Mouse (Mus musculus): ENCODE measurements around the gene Clba1. TPM values are rescaled to one million over a fixed set of nuclear protein-coding genes. Genes with fewer than 3 reads are reported as not detected.
A peak's percentile ranks its signal among the peaks of the same experiment; 100 is the strongest.

Gene Clba1
- polyA plus RNA-seq, 1 experiment from 2014 or later, result 17.2 TPM

GRCm38 (mm10) chr12:112797672-112798331 is 10.9 kb upstream of the Clba1 start:
- no peak overlapping the region for H3K4me3 ChIP-seq

GRCm38 (mm10) chr12:112798332-112798681 is 10.4 kb upstream of the Clba1 start:
- WGBS, result 52% methylated on average over 5 of the region's 5 CpGs
- Histone ChIP-seq H3K27me3 (ENCODE audit: insufficient read depth, poor library complexity, severe bottlenecking) (peaks cover 52% of the 10 kb centered on the region), H3K9me3 (no peaks in the 10 kb centered on the region), H3K4me1 (replicated peaks) (peaks cover 59% of the 10 kb centered on the region), H3K36me3 (no peaks in the 10 kb centered on the region), H3K27ac (no peak overlapping the region), H3K4me3 (no peak overlapping the region)
- DNase-seq (ENCODE audit: low spot score), result no peak

More at GRCm38 (mm10) chr12:112797672-112798331, 10.9 kb upstream of the Clba1 start:
- Histone ChIP-seq H3K9me3 (no peaks in the 10 kb centered on the region), H3K4me1 (replicated peaks) (peaks cover 56% of the 10 kb centered on the region), H3K27ac (no peak overlapping the region), H3K36me3 (no peaks in the 10 kb centered on the region), H3K27me3 (ENCODE audit: insufficient read depth, poor library complexity, severe bottlenecking) (peaks cover 47% of the 10 kb centered on the region)
- WGBS, result 69% methylated on average over 15 of the region's 15 CpGs
- no peak for DNase-seq (ENCODE audit: low spot score)

GRCm38 (mm10) chr12:112798716-112799115 is 10.0 kb upstream of the Clba1 start:
- no peak for DNase-seq (ENCODE audit: low spot score)
- 70% methylated on average over 5 of the region's 5 CpGs for WGBS
- Histone ChIP-seq H3K4me1 (replicated peaks) (peaks cover 59% of the 10 kb centered on the region), H3K36me3 (no peaks in the 10 kb centered on the region), H3K27me3 (ENCODE audit: insufficient read depth, poor library complexity, severe bottlenecking) (peaks cover 56% of the 10 kb centered on the region), H3K27ac (no peak overlapping the region), H3K4me3 (no peak overlapping the region), H3K9me3 (no peaks in the 10 kb centered on the region)

- Histone ChIP-seq H3K27ac (no peak overlapping the region), H3K9me3 (no peaks in the 10 kb centered on the region), H3K27me3 (ENCODE audit: insufficient read depth, poor library complexity, severe bottlenecking) (peaks cover 63% of the 10 kb centered on the region), H3K4me1 (replicated peaks) (peaks cover 55% of the 10 kb centered on the region), H3K4me3 (no peak overlapping the region), H3K36me3 (no peaks in the 10 kb centered on the region)
- no peak for DNase-seq (ENCODE audit: low spot score)
- 83% methylated on average over 10 of the region's 10 CpGs for WGBS
Measured at GRCm38 (mm10) chr12:112799237-112799970, 9.3 kb upstream of the Clba1 start.

- DNase-seq (ENCODE audit: low spot score), result peak; percentile 71
- Histone ChIP-seq H3K4me3 (no peak overlapping the region), H3K27ac (no peak overlapping the region), H3K9me3 (no peaks in the 10 kb centered on the region), H3K27me3 (ENCODE audit: insufficient read depth, poor library complexity, severe bottlenecking) (peaks cover 74% of the 10 kb centered on the region), H3K36me3 (no peaks in the 10 kb centered on the region), H3K4me1 (replicated peaks) (peaks cover 46% of the 10 kb centered on the region)
- WGBS, result 11% methylated on average over 4 of the region's 4 CpGs
Measured at GRCm38 (mm10) chr12:112800476-112800875, 8.3 kb upstream of the Clba1 start.

- Histone ChIP-seq H3K4me3 (peak within 1 kb of the TSS; percentile 77), H3K4me1 (replicated peaks) (peaks cover 41% of the 10 kb centered on the region), H3K36me3 (no peaks in the 10 kb centered on the region), H3K27me3 (ENCODE audit: insufficient read depth, poor library complexity, severe bottlenecking) (peaks cover 76% of the 10 kb centered on the region), H3K27ac (peak within 1 kb of the TSS; percentile 78), H3K9me3 (no peaks in the 10 kb centered on the region)
- peak; percentile 86 for DNase-seq (ENCODE audit: low spot score)
- 5% methylated on average over 56 of the region's 69 CpGs for WGBS
Measured at GRCm38 (mm10) chr12:112801864-112802846, 6.6 kb upstream of the Clba1 start, which contains the start of gene Ahnak2. TSS of gene Ahnak2 (minus strand) at chr12:112802657.

- no peaks in the 10 kb centered on the region for H3K36me3 ChIP-seq
- peak overlapping the region; percentile 78; the same call in 1 of the 2 replicates for H3K27ac ChIP-seq
- H3K9me3 ChIP-seq, result no peaks in the 10 kb centered on the region
- no peak for DNase-seq (ENCODE audit: low spot score)
- WGBS, result 23% methylated on average over 3 of the region's 3 CpGs
- peaks cover 36% of the 10 kb centered on the region for H3K4me1 ChIP-seq (replicated peaks)
- H3K27me3 ChIP-seq (ENCODE audit: insufficient read depth, poor library complexity, severe bottlenecking), result peaks cover 68% of the 10 kb centered on the region
- H3K4me3 ChIP-seq, result peak overlapping the region; percentile 77
Measured at GRCm38 (mm10) chr12:112802917-112803316, 5.8 kb upstream of the Clba1 start.

GRCm38 (mm10) chr12:112804046-112804445 is 4.7 kb upstream of the Clba1 start:
- DNase-seq (ENCODE audit: low spot score), result no peak
- Histone ChIP-seq H3K4me1 (replicated peaks) (peaks cover 45% of the 10 kb centered on the region), H3K36me3 (no peaks in the 10 kb centered on the region), H3K9me3 (no peaks in the 10 kb centered on the region), H3K27ac (no peak overlapping the region), H3K27me3 (ENCODE audit: insufficient read depth, poor library complexity, severe bottlenecking) (peaks cover 61% of the 10 kb centered on the region), H3K4me3 (no peak overlapping the region)
- 62% methylated on average over 13 of the region's 13 CpGs for WGBS

- 83% methylated on average over 6 of the region's 6 CpGs for whole genome bisulfite sequencing
- no peaks in the 10 kb centered on the region for H3K36me3 ChIP-seq
- no peak overlapping the region for H3K27ac ChIP-seq
- no peak for DNase-seq (ENCODE audit: low spot score)
- H3K27me3 ChIP-seq (ENCODE audit: insufficient read depth, poor library complexity, severe bottlenecking), result peaks cover 57% of the 10 kb centered on the region
- H3K9me3 ChIP-seq, result no peaks in the 10 kb centered on the region
- H3K4me1 ChIP-seq (replicated peaks), result peaks cover 55% of the 10 kb centered on the region
- no peak overlapping the region for H3K4me3 ChIP-seq
Measured at GRCm38 (mm10) chr12:112806044-112806443, 2.7 kb upstream of the Clba1 start.

GRCm38 (mm10) chr12:112807796-112808195 is 941 bp upstream of the Clba1 start:
- 85% methylated on average over 4 of the region's 4 CpGs for WGBS
- no peak for DNase-seq (ENCODE audit: low spot score)
- H3K36me3 ChIP-seq, result peaks cover 17% of the 10 kb centered on the region
- H3K27me3 ChIP-seq (ENCODE audit: insufficient read depth, poor library complexity, severe bottlenecking), result peaks cover 39% of the 10 kb centered on the region
- H3K4me1 ChIP-seq (replicated peaks), result peaks cover 40% of the 10 kb centered on the region
- H3K27ac ChIP-seq, result peak overlapping the region; percentile 82; the same call in 1 of the 2 replicates
- no peak overlapping the region for H3K4me3 ChIP-seq
- H3K9me3 ChIP-seq, result no peaks in the 10 kb centered on the region

- H3K9me3 ChIP-seq, result no peaks in the 10 kb centered on the region
- 65% methylated on average over 5 of the region's 5 CpGs for WGBS
- H3K4me3 ChIP-seq, result peak overlapping the region; percentile 70
- H3K27me3 ChIP-seq (ENCODE audit: insufficient read depth, poor library complexity, severe bottlenecking), result peaks cover 35% of the 10 kb centered on the region
- peak overlapping the region; percentile 82 for H3K27ac ChIP-seq
- DNase-seq (ENCODE audit: low spot score), result no peak
- peaks cover 36% of the 10 kb centered on the region for H3K4me1 ChIP-seq (replicated peaks)
- peaks cover 21% of the 10 kb centered on the region for H3K36me3 ChIP-seq
Measured at GRCm38 (mm10) chr12:112808212-112808586, 538 bp upstream of the Clba1 start.

- Histone ChIP-seq H3K9me3 (no peaks in the 10 kb centered on the region), H3K36me3 (peaks cover 35% of the 10 kb centered on the region), H3K27ac (peak overlapping the region; percentile 82; the same call in 1 of the 2 replicates), H3K4me1 (replicated peaks) (peaks cover 28% of the 10 kb centered on the region), H3K27me3 (ENCODE audit: insufficient read depth, poor library complexity, severe bottlenecking) (peaks cover 21% of the 10 kb centered on the region), H3K4me3 (peak overlapping the region; percentile 70)
- 24% methylated on average over 8 of the region's 8 CpGs for WGBS
- no peak for DNase-seq (ENCODE audit: low spot score)
Measured at GRCm38 (mm10) chr12:112809641-112810040, 904 bp downstream of the Clba1 start.
